Mouse (Mus musculus) megakaryocyte, embryonic 14.5 days (primary cell): ENCODE results near the gene Atp8b3. TPM values are rescaled to one million over a fixed set of nuclear protein-coding genes. Genes with fewer than 3 reads are reported as not detected.

Experiments used
- H3K27me3 ChIP-seq: replicated peaks from 2 replicates; pipeline ENCODE3; 2012; ENCODE audit warnings: inconsistent platforms
- H3K36me3 ChIP-seq: replicated peaks from 2 replicates; pipeline ENCODE3; 2012; ENCODE audit warnings: low read length, inconsistent platforms, mixed read lengths
- H3K4me1 ChIP-seq: 2 replicates; pipeline ENCODE4 v1.6.1; 2012; ENCODE audit warnings: inconsistent platforms
- H3K4me3 ChIP-seq: replicated peaks from 2 replicates; pipeline ENCODE3; 2012; ENCODE audit warnings: moderate library complexity, mild to moderate bottlenecking, inconsistent platforms
- H3K9me3 ChIP-seq: 2 replicates; pipeline ENCODE4 v1.6.1; 2012; ENCODE audit warnings: inconsistent platforms
- FLI1 ChIP-seq: IDR thresholded peaks from 2 replicates; pipeline ENCODE4 v1.6.1; 2012; ENCODE audit warnings: low read length, inconsistent platforms, mixed read lengths
- GATA1 ChIP-seq: IDR thresholded peaks from 3 replicates; pipeline ENCODE4 v1.6.1; 2012; ENCODE audit warnings: mixed read lengths, low read length, inconsistent platforms, borderline replicate concordance
- polyA plus RNA-seq: library from polyadenylated mRNA; stranded (reverse); fragments of >175 nt; gene quantifications from 2 replicates; pipeline ENCODE4 v1.2.3, GENCODE M21; 2012; ENCODE audit warnings: low replicate concordance; ENCODE audit not compliant: insufficient read depth

Gene Atp8b3
- polyA plus RNA-seq, 1 experiment = not detected

- Histone ChIP-seq H3K9me3 (no peaks in the 10 kb centered on the region), H3K27me3 (peaks cover 85% of the 10 kb centered on the region), H3K36me3 (no peaks in the 10 kb centered on the region), H3K4me1 (peaks cover 45% of the 10 kb centered on the region), H3K4me3 (peak overlapping the region; percentile 59)
- no peak for TF ChIP-seq GATA1
Observed at GRCm38 (mm10) chr10:80503599-80504220, 35.2 kb downstream of the Atp8b3 start.

- H3K9me3 ChIP-seq = no peaks in the 10 kb centered on the region
- peaks cover 87% of the 10 kb centered on the region for H3K27me3 ChIP-seq
- no peak for TF ChIP-seq FLI1
- TF ChIP-seq GATA1 = no peak
- no peaks in the 10 kb centered on the region for H3K36me3 ChIP-seq
- H3K4me3 ChIP-seq = peak overlapping the region; percentile 50
- peaks cover 51% of the 10 kb centered on the region for H3K4me1 ChIP-seq
Observed at GRCm38 (mm10) chr10:80502819-80503314, 36.1 kb downstream of the Atp8b3 start.

GRCm38 (mm10) chr10:80502291-80502690 lies 36.6 kb downstream of the Atp8b3 start:
- no peaks in the 10 kb centered on the region for H3K36me3 ChIP-seq
- peaks cover 56% of the 10 kb centered on the region for H3K4me1 ChIP-seq
- H3K27me3 ChIP-seq = peaks cover 87% of the 10 kb centered on the region
- H3K4me3 ChIP-seq = no peak overlapping the region
- no peaks in the 10 kb centered on the region for H3K9me3 ChIP-seq
- TF ChIP-seq FLI1 (no peak), GATA1 (no peak)

GRCm38 (mm10) chr10:80496421-80496820 lies 42.5 kb downstream of the Atp8b3 start:
- Histone ChIP-seq H3K27me3 (peaks cover 98% of the 10 kb centered on the region), H3K9me3 (no peaks in the 10 kb centered on the region), H3K4me1 (peaks cover 49% of the 10 kb centered on the region), H3K4me3 (no peak overlapping the region), H3K36me3 (no peaks in the 10 kb centered on the region)
- TF ChIP-seq GATA1 (no peak), FLI1 (no peak)

GRCm38 (mm10) chr10:80495901-80496300 lies 43.0 kb downstream of the Atp8b3 start:
- Histone ChIP-seq H3K27me3 (peaks cover 99% of the 10 kb centered on the region), H3K36me3 (no peaks in the 10 kb centered on the region), H3K4me1 (peaks cover 51% of the 10 kb centered on the region), H3K4me3 (no peak overlapping the region), H3K9me3 (no peaks in the 10 kb centered on the region)
- no peak for TF ChIP-seq FLI1
- no peak for TF ChIP-seq GATA1

- H3K4me1 ChIP-seq = peaks cover 57% of the 10 kb centered on the region
- TF ChIP-seq FLI1 (no peak), GATA1 (no peak)
- peak within 1 kb of the TSS; percentile 84 for H3K4me3 ChIP-seq
- peaks cover 99% of the 10 kb centered on the region for H3K27me3 ChIP-seq
- no peaks in the 10 kb centered on the region for H3K9me3 ChIP-seq
- no peaks in the 10 kb centered on the region for H3K36me3 ChIP-seq
Observed at GRCm38 (mm10) chr10:80494732-80495131, 44.2 kb downstream of the Atp8b3 start, which contains the start of gene Onecut3. TSS of gene Onecut3 (plus strand) at chr10:80494835.

- TF ChIP-seq FLI1 = no peak
- TF ChIP-seq GATA1 = no peak
- H3K27me3 ChIP-seq = peaks cover 93% of the 10 kb centered on the region
- no peak overlapping the region for H3K4me3 ChIP-seq
Observed at GRCm38 (mm10) chr10:80490051-80490450, 48.9 kb downstream of the Atp8b3 start.

GRCm38 (mm10) chr10:80486862-80487379 lies 52.0 kb downstream of the Atp8b3 start:
- no peak overlapping the region for H3K4me3 ChIP-seq
- peaks cover 91% of the 10 kb centered on the region for H3K27me3 ChIP-seq
- no peaks in the 10 kb centered on the region for H3K36me3 ChIP-seq
- no peak for TF ChIP-seq FLI1
- TF ChIP-seq GATA1 = no peak
- peaks cover 15% of the 10 kb centered on the region for H3K4me1 ChIP-seq
- H3K9me3 ChIP-seq = peaks cover 9% of the 10 kb centered on the region

More at GRCm38 (mm10) chr10:80490051-80490450, 48.9 kb downstream of the Atp8b3 start:
- H3K4me1 ChIP-seq = peaks cover 22% of the 10 kb centered on the region
- H3K36me3 ChIP-seq = no peaks in the 10 kb centered on the region
- H3K9me3 ChIP-seq = peaks cover 9% of the 10 kb centered on the region

GRCm38 (mm10) chr10:80481002-80481401 lies 57.9 kb downstream of the Atp8b3 start:
- H3K4me3 ChIP-seq = no peak overlapping the region
- no peaks in the 10 kb centered on the region for H3K36me3 ChIP-seq
- H3K9me3 ChIP-seq = no peaks in the 10 kb centered on the region
- peaks cover 83% of the 10 kb centered on the region for H3K27me3 ChIP-seq
- H3K4me1 ChIP-seq = peaks cover 12% of the 10 kb centered on the region; the same call in 1 of the 2 replicates
- TF ChIP-seq GATA1 (no peak), FLI1 (no peak)

- Histone ChIP-seq H3K4me1 (peaks cover 27% of the 10 kb centered on the region), H3K36me3 (no peaks in the 10 kb centered on the region), H3K4me3 (no peak overlapping the region), H3K27me3 (peaks cover 72% of the 10 kb centered on the region), H3K9me3 (no peaks in the 10 kb centered on the region)
- TF ChIP-seq GATA1 = no peak
- no peak for TF ChIP-seq FLI1
Observed at GRCm38 (mm10) chr10:80478531-80478930, 60.4 kb downstream of the Atp8b3 start.
